Mouse (Mus musculus): ENCODE measurements at regions not wholly inside any gene's neighbourhood (a gene's known extent, or its start where the extent isn't known, plus 50 kb on each side); places are given as distances from the start of the nearest gene placed in this dataset.

GRCm38 (mm10) chr10:111620927-111621676 is 115.0 kb downstream of the Phlda1 start:
- no peaks in the 10 kb centered on the region for H3K9me3 ChIP-seq (ENCODE audit: control insufficient read depth, low read length)
- H3K36me3 ChIP-seq (ENCODE audit: control insufficient read depth, insufficient read depth, low read length): no peaks in the 10 kb centered on the region
- 60% methylated on average over 11 of the region's 11 CpGs for WGBS
- peaks cover 18% of the 10 kb centered on the region for H3K4me1 ChIP-seq (replicated peaks; ENCODE audit: control insufficient read depth, insufficient read depth, low read length)
- no peak overlapping the region for H3K4me3 ChIP-seq (ENCODE audit: low read length)
- no peaks in the 10 kb centered on the region for H3K27me3 ChIP-seq (ENCODE audit: control insufficient read depth, insufficient read depth, low read depth, low read length)
- H3K27ac ChIP-seq (ENCODE audit: low read length): no peak overlapping the region
- H3K4me2 ChIP-seq (ENCODE audit: low read depth, low read length): no peak overlapping the region
- ATAC-seq (ENCODE audit: low read depth): no peak
- H3K9ac ChIP-seq (ENCODE audit: low read length): no peak overlapping the region

DNA sequence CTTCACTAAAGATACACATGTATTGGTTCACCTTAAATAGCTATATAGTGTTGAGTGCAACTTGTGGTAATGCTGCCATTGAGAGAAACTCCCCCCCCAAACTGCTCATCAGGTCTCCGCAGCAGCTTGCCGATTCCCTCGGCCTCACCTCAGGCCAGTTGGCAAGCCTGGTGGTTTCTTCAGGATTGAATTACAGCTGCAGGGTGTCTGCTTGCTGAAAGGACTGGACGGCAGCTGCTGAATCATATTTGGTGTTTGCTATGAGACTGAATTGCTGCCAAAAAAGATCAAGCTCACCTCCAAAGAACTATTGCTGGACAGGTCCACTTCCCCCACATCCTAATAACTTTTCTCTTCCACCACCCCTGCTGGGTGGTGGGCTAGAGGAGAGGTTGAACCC is 116.7 kb downstream of the Phlda1 start:
- H3K4me1 ChIP-seq (replicated peaks; ENCODE audit: control insufficient read depth, insufficient read depth, low read length): peaks cover 18% of the 10 kb centered on the region
- no peaks in the 10 kb centered on the region for H3K9me3 ChIP-seq (ENCODE audit: control insufficient read depth, low read length)
- 30% methylated on average over 4 of the region's 4 CpGs for WGBS

GRCm38 (mm10) chr10:111624021-111624420 is 117.9 kb downstream of the Phlda1 start:
- WGBS: 54% methylated on average over 2 of the region's 2 CpGs
- H3K9ac ChIP-seq (ENCODE audit: low read length): no peak overlapping the region
- no peak for ATAC-seq (ENCODE audit: low read depth)

More for the DNA sequence above, 116.7 kb downstream of the Phlda1 start:
- Histone ChIP-seq H3K36me3 (ENCODE audit: control insufficient read depth, insufficient read depth, low read length) (no peaks in the 10 kb centered on the region), H3K9ac (ENCODE audit: low read length) (no peak overlapping the region), H3K27me3 (ENCODE audit: control insufficient read depth, insufficient read depth, low read depth, low read length) (no peaks in the 10 kb centered on the region), H3K4me3 (ENCODE audit: low read length) (no peak overlapping the region), H3K4me2 (ENCODE audit: low read depth, low read length) (no peak overlapping the region), H3K27ac (ENCODE audit: low read length) (no peak overlapping the region)
- no peak; the same call in 1 of the 2 replicates for ATAC-seq (ENCODE audit: low read depth)

GRCm38 (mm10) chr10:111624624-111625023 is 118.5 kb downstream of the Phlda1 start:
- ATAC-seq (ENCODE audit: low read depth): no peak

More at GRCm38 (mm10) chr10:111624021-111624420, 117.9 kb downstream of the Phlda1 start:
- H3K27me3 ChIP-seq (ENCODE audit: control insufficient read depth, insufficient read depth, low read depth, low read length): no peaks in the 10 kb centered on the region
- H3K4me1 ChIP-seq (replicated peaks; ENCODE audit: control insufficient read depth, insufficient read depth, low read length): peaks cover 18% of the 10 kb centered on the region
- no peaks in the 10 kb centered on the region for H3K36me3 ChIP-seq (ENCODE audit: control insufficient read depth, insufficient read depth, low read length)
- no peak overlapping the region for H3K4me3 ChIP-seq (ENCODE audit: low read length)
- H3K4me2 ChIP-seq (ENCODE audit: low read depth, low read length): no peak overlapping the region
- H3K27ac ChIP-seq (ENCODE audit: low read length): no peak overlapping the region
- no peaks in the 10 kb centered on the region for H3K9me3 ChIP-seq (ENCODE audit: control insufficient read depth, low read length)

DNA sequence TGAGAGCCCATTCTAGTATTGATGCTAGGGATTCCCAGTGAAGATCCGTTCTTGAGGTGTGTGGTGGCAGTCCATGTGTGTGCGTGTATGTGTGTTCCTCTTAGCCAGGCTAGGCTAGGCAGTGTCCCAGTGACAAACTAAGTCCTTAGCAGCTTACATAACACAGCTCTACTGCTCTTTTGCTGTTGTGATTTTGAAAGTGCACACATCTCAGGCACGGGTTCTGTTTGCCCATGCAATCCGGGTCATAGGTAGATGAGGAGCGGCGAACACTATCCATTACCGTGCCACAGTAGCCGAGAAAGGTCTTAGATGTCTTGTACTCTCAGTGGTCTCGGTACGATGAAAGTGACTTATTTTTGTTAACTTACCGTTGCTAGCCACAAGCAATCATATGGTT is 119.5 kb downstream of the Phlda1 start:
- Histone ChIP-seq H3K27ac (ENCODE audit: low read length) (no peak overlapping the region), H3K4me3 (ENCODE audit: low read length) (no peak overlapping the region), H3K9me3 (ENCODE audit: control insufficient read depth, low read length) (no peaks in the 10 kb centered on the region), H3K4me2 (ENCODE audit: low read depth, low read length) (no peak overlapping the region), H3K9ac (ENCODE audit: low read length) (no peak overlapping the region), H3K27me3 (ENCODE audit: control insufficient read depth, insufficient read depth, low read depth, low read length) (no peaks in the 10 kb centered on the region), H3K36me3 (ENCODE audit: control insufficient read depth, insufficient read depth, low read length) (no peaks in the 10 kb centered on the region), H3K4me1 (replicated peaks; ENCODE audit: control insufficient read depth, insufficient read depth, low read length) (peaks cover 15% of the 10 kb centered on the region)
- WGBS: 94% methylated on average over 11 of the region's 11 CpGs
- ATAC-seq (ENCODE audit: low read depth): no peak

More at GRCm38 (mm10) chr10:111624624-111625023, 118.5 kb downstream of the Phlda1 start:
- WGBS: 68% methylated on average over 7 of the region's 7 CpGs
- no peak overlapping the region for H3K27ac ChIP-seq (ENCODE audit: low read length)
- H3K36me3 ChIP-seq (ENCODE audit: control insufficient read depth, insufficient read depth, low read length): no peaks in the 10 kb centered on the region
- no peak overlapping the region for H3K4me2 ChIP-seq (ENCODE audit: low read depth, low read length)
- H3K27me3 ChIP-seq (ENCODE audit: control insufficient read depth, insufficient read depth, low read depth, low read length): no peaks in the 10 kb centered on the region
- H3K4me1 ChIP-seq (replicated peaks; ENCODE audit: control insufficient read depth, insufficient read depth, low read length): peaks cover 18% of the 10 kb centered on the region
- H3K9me3 ChIP-seq (ENCODE audit: control insufficient read depth, low read length): no peaks in the 10 kb centered on the region
- H3K9ac ChIP-seq (ENCODE audit: low read length): no peak overlapping the region
- H3K4me3 ChIP-seq (ENCODE audit: low read length): no peak overlapping the region

- WGBS: 91% methylated on average over 6 of the region's 6 CpGs
- Histone ChIP-seq H3K9ac (ENCODE audit: low read length) (no peak overlapping the region), H3K27ac (ENCODE audit: low read length) (no peak overlapping the region), H3K36me3 (ENCODE audit: control insufficient read depth, insufficient read depth, low read length) (no peaks in the 10 kb centered on the region), H3K4me1 (replicated peaks; ENCODE audit: control insufficient read depth, insufficient read depth, low read length) (peaks cover 15% of the 10 kb centered on the region), H3K4me2 (ENCODE audit: low read depth, low read length) (no peak overlapping the region), H3K27me3 (ENCODE audit: control insufficient read depth, insufficient read depth, low read depth, low read length) (no peaks in the 10 kb centered on the region), H3K4me3 (ENCODE audit: low read length) (no peak overlapping the region), H3K9me3 (ENCODE audit: control insufficient read depth, low read length) (no peaks in the 10 kb centered on the region)
- ATAC-seq (ENCODE audit: low read depth): no peak
Observed at GRCm38 (mm10) chr10:111626009-111626408, 119.9 kb downstream of the Phlda1 start.

DNA sequence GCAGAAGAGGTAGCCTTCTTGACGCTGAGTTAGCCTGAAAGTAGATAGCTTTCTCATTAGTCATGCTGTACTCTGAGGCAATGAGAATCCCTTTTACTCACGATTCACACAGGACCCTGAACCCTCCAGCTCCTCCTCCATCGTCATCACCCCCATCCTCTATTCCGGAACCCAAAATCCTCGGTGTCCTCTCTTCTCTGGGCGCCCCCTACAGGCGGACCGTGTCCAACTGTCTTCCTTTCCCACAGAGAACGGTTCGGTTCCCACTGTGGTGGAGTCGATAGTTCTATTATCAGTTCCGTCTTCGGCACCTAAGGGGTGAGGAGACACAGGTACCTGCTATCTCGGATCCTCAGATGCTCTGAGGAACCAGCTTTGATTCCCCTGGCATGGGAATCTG is 130.2 kb downstream of the Phlda1 start:
- Histone ChIP-seq H3K27me3 (ENCODE audit: control insufficient read depth, insufficient read depth, low read depth, low read length) (no peaks in the 10 kb centered on the region), H3K9me3 (ENCODE audit: control insufficient read depth, low read length) (no peaks in the 10 kb centered on the region), H3K9ac (ENCODE audit: low read length) (no peak overlapping the region), H3K4me3 (ENCODE audit: low read length) (no peak overlapping the region), H3K4me2 (ENCODE audit: low read depth, low read length) (no peak overlapping the region), H3K27ac (ENCODE audit: low read length) (no peak overlapping the region), H3K36me3 (ENCODE audit: control insufficient read depth, insufficient read depth, low read length) (no peaks in the 10 kb centered on the region), H3K4me1 (replicated peaks; ENCODE audit: control insufficient read depth, insufficient read depth, low read length) (no peaks in the 10 kb centered on the region; the same call in 1 of the 2 replicates)
- 69% methylated on average over 14 of the region's 14 CpGs for WGBS
- no peak for ATAC-seq (ENCODE audit: low read depth)

GRCm38 (mm10) chr10:111637084-111637735 is 131.1 kb downstream of the Phlda1 start:
- no peak for ATAC-seq (ENCODE audit: low read depth)

GRCm38 (mm10) chr10:111639866-111640265 is 133.8 kb downstream of the Phlda1 start:
- no peaks in the 10 kb centered on the region for H3K9me3 ChIP-seq (ENCODE audit: control insufficient read depth, low read length)

More at GRCm38 (mm10) chr10:111637084-111637735, 131.1 kb downstream of the Phlda1 start:
- Histone ChIP-seq H3K36me3 (ENCODE audit: control insufficient read depth, insufficient read depth, low read length) (no peaks in the 10 kb centered on the region), H3K9ac (ENCODE audit: low read length) (no peak overlapping the region), H3K27ac (ENCODE audit: low read length) (no peak overlapping the region), H3K9me3 (ENCODE audit: control insufficient read depth, low read length) (no peaks in the 10 kb centered on the region), H3K27me3 (ENCODE audit: control insufficient read depth, insufficient read depth, low read depth, low read length) (no peaks in the 10 kb centered on the region), H3K4me3 (ENCODE audit: low read length) (no peak overlapping the region), H3K4me2 (ENCODE audit: low read depth, low read length) (no peak overlapping the region), H3K4me1 (replicated peaks; ENCODE audit: control insufficient read depth, insufficient read depth, low read length) (peaks cover 6% of the 10 kb centered on the region)
- WGBS: 75% methylated on average over 12 of the region's 12 CpGs

More at GRCm38 (mm10) chr10:111639866-111640265, 133.8 kb downstream of the Phlda1 start:
- ATAC-seq (ENCODE audit: low read depth): no peak
- peaks cover 9% of the 10 kb centered on the region for H3K4me1 ChIP-seq (replicated peaks; ENCODE audit: control insufficient read depth, insufficient read depth, low read length)
- H3K27ac ChIP-seq (ENCODE audit: low read length): no peak overlapping the region
- no peak overlapping the region for H3K4me3 ChIP-seq (ENCODE audit: low read length)
- H3K27me3 ChIP-seq (ENCODE audit: control insufficient read depth, insufficient read depth, low read depth, low read length): no peaks in the 10 kb centered on the region
- no peak overlapping the region for H3K4me2 ChIP-seq (ENCODE audit: low read depth, low read length)
- 62% methylated on average over 7 of the region's 7 CpGs for WGBS
- H3K36me3 ChIP-seq (ENCODE audit: control insufficient read depth, insufficient read depth, low read length): no peaks in the 10 kb centered on the region
- no peak overlapping the region for H3K9ac ChIP-seq (ENCODE audit: low read length)
